Mouse (Mus musculus) embryo, embryonic 10 days (tissue): ENCODE results near the gene Flvcr1.

Experiments used
- DNase-seq: peaks from one replicate; pipeline ENCODE4 v3.0.0-alpha.2; 2015; ENCODE audit warnings: low spot score

Gene Flvcr1

GRCm38 (mm10) chr1:191026021-191026713, at the start of gene Flvcr1:
Gene Flvcr1, minus strand, starts transcription at chr1:191026158.
- peak; percentile 99 for DNase-seq

GRCm38 (mm10) chr1:191075199-191075883, 49.4 kb upstream of the Flvcr1 start:
- peak; percentile 77 for DNase-seq

GRCm38 (mm10) chr1:191073486-191073885, 47.5 kb upstream of the Flvcr1 start:
- DNase-seq: no peak

GRCm38 (mm10) chr1:191073001-191073400, 47.0 kb upstream of the Flvcr1 start:
- no peak for DNase-seq

- no peak for DNase-seq
These were observed 46.5 kb upstream of the Flvcr1 start for GRCm38 (mm10) chr1:191072329-191072913.

- no peak for DNase-seq
These were observed 45.7 kb upstream of the Flvcr1 start for GRCm38 (mm10) chr1:191071613-191072012.

- no peak for DNase-seq
These were observed 44.3 kb upstream of the Flvcr1 start for GRCm38 (mm10) chr1:191070259-191070658.

- DNase-seq: peak; percentile 35
These were observed 42.4 kb upstream of the Flvcr1 start for GRCm38 (mm10) chr1:191068377-191068776.

GRCm38 (mm10) chr1:191065188-191065587, 39.2 kb upstream of the Flvcr1 start:
- no peak for DNase-seq

GRCm38 (mm10) chr1:191064535-191064934, 38.6 kb upstream of the Flvcr1 start:
- no peak for DNase-seq

GRCm38 (mm10) chr1:191063700-191064099, 37.7 kb upstream of the Flvcr1 start:
- no peak for DNase-seq

GRCm38 (mm10) chr1:191062781-191063485, 37.0 kb upstream of the Flvcr1 start, which contains the start of the genes Tatdn3 and Nsl1:
Gene Tatdn3, minus strand, starts transcription at chr1:191062932.
Gene Nsl1, plus strand, starts transcription at chr1:191063012.
- DNase-seq: peak; percentile 92

- no peak for DNase-seq
These were observed 36.4 kb upstream of the Flvcr1 start for GRCm38 (mm10) chr1:191062241-191062780.

- DNase-seq: no peak
These were observed 31.5 kb upstream of the Flvcr1 start for GRCm38 (mm10) chr1:191057461-191057860.

GRCm38 (mm10) chr1:191055533-191055873, 29.5 kb upstream of the Flvcr1 start:
- no peak for DNase-seq

GRCm38 (mm10) chr1:191054870-191055532, 29.0 kb upstream of the Flvcr1 start:
- peak; percentile 37 for DNase-seq

- DNase-seq: no peak
These were observed 27.6 kb upstream of the Flvcr1 start for GRCm38 (mm10) chr1:191053555-191053954.

- DNase-seq: no peak
These were observed 20.4 kb upstream of the Flvcr1 start for GRCm38 (mm10) chr1:191046231-191046824.

- no peak for DNase-seq
These were observed 19.3 kb upstream of the Flvcr1 start for GRCm38 (mm10) chr1:191045264-191045663.

- no peak for DNase-seq
These were observed 16.7 kb upstream of the Flvcr1 start for GRCm38 (mm10) chr1:191042688-191043087.

GRCm38 (mm10) chr1:191042106-191042505, 16.1 kb upstream of the Flvcr1 start:
- DNase-seq: no peak
